Mouse (Mus musculus): ENCODE data around the gene Stk11ip. TPM values are rescaled to one million over a fixed set of nuclear protein-coding genes. Genes with fewer than 3 reads are reported as not detected.

Gene Stk11ip
- polyA plus RNA-seq, 1 experiment from 2014 or later = 11.8 TPM

DNA sequence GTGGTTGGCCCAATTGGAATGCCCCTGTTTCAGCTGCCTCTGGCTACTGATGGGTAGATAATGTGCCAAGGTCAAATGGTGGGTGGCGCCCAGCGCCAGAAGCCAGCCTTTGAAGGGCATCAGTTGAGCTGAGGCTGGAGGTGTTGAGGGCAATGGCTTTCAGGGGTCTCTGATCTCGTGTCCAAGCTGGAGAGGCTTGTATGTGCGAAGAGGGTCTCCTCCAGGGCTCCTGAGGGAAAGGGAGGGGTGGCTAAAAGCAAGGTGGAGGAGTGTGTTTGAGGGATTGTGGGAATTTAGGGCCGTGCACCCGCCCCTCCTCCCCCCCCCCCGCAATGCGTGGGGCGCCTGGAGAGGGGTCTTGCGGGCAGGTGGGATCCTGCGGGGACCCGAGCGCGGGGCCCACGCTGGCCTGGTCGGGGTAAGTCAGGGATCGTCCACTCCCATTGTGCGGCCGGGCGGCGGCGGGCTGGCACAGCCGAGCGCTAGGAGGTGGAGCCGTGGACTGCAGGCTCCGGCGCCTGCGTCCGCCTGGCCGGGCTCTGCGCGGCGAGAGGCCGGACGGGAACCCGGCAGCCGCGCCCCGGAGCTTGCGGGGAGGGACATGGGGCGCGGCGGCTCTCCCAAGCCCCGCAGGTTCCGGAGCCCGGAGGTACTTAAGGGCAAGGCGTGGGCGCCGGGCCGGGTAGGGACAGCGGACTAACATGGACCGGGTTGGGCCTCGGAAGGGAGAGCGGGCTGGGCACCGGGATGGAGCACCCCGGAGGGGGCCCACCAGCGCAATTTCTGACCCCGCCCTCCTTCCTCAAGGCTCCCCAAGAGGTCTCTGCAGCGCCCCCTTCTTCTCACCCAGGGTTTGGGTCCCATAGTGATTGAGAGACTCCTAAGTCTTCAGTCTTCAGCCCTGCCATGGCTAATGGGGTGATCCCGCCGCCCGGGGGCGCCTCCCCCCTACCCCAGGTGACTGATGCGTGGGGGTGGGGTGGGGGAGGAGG lies 24.9 kb downstream of the Stk11ip start, which contains the start of gene Slc4a3:
TSS of gene Slc4a3 (plus strand) at position 302 of the 992 bp plus-strand sequence.
- Histone ChIP-seq H3K27me3 (ENCODE audit: control insufficient read depth, insufficient read depth, low read length) (no peaks in the 10 kb centered on the region), H3K4me3 (ENCODE audit: control insufficient read depth in 1 of 2, insufficient read depth in 1 of 2, low read depth in 1 of 2, low read length in 2 of 2) (peak within 1 kb of the TSS; percentile 54 to 74), H3K9me3 (ENCODE audit: control insufficient read depth, low read length) (no peaks in the 10 kb centered on the region), H3K9ac (ENCODE audit: low read length) (peak within 1 kb of the TSS; percentile 79), H3K27ac (replicated peaks in 1 of 2; ENCODE audit: control insufficient read depth in 1 of 2, insufficient read depth in 1 of 2, low read depth in 2 of 2, low read length in 2 of 2) (peak within 1 kb of the TSS; percentile 76 to 88), H3K4me1 (ENCODE audit: control insufficient read depth in 2 of 2, insufficient read depth in 2 of 2, low read length in 2 of 2) (peaks cover 22 to 35% of the 10 kb centered on the region in 2 experiments), H3K36me3 (ENCODE audit: control insufficient read depth, insufficient read depth, low read length) (peaks cover 21% of the 10 kb centered on the region), H3K4me2 (ENCODE audit: low read length) (peak within 1 kb of the TSS; percentile 78)
- 1% methylated on average over 48 of the region's 64 CpGs for WGBS
- peak; percentile 71 for ATAC-seq (ENCODE audit: insufficient number of reproducible peaks, insufficient read depth, low FRiP score, low read depth)

DNA sequence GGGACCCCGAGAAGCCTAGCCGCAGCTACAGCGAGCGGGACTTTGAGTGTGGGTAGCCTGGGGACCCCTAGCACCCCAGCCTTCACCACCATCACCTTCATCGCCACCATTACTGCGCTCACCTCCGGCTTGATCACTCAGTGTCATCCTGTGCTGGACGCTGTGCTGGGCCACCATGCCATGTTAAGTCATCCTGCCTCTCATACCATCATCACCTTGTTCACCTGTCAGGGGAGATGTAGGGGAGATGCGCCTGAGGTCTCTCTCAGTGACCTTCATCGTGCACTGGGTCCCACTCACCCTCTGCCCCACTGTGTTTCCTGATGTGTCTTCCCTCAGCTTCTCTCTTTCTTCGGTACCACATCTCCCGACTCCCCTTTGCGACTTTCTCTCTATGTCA lies 26.0 kb downstream of the Stk11ip start:
- Histone ChIP-seq H3K9ac (ENCODE audit: low read length) (peak overlapping the region; percentile 79; the same call in 1 of the 2 replicates), H3K27ac (replicated peaks in 1 of 2; ENCODE audit: control insufficient read depth in 1 of 2, insufficient read depth in 1 of 2, low read depth in 2 of 2, low read length in 2 of 2) (peak overlapping the region in 1 of 2 experiments; percentile 88; a peak in 2 of 4 replicates), H3K9me3 (ENCODE audit: control insufficient read depth, low read length) (no peaks in the 10 kb centered on the region), H3K4me3 (ENCODE audit: control insufficient read depth in 1 of 2, insufficient read depth in 1 of 2, low read depth in 1 of 2, low read length in 2 of 2) (peak overlapping the region in 1 of 2 experiments; percentile 54; a peak in 1 of 4 replicates), H3K4me1 (ENCODE audit: control insufficient read depth in 2 of 2, insufficient read depth in 2 of 2, low read length in 2 of 2) (peaks cover 22 to 35% of the 10 kb centered on the region in 2 experiments), H3K36me3 (ENCODE audit: control insufficient read depth, insufficient read depth, low read length) (peaks cover 32% of the 10 kb centered on the region), H3K27me3 (ENCODE audit: control insufficient read depth, insufficient read depth, low read length) (no peaks in the 10 kb centered on the region), H3K4me2 (ENCODE audit: low read length) (peak overlapping the region; percentile 78)
- ATAC-seq (ENCODE audit: insufficient number of reproducible peaks, insufficient read depth, low FRiP score, low read depth) = no peak
- WGBS = 93% methylated on average over 13 of the region's 13 CpGs

DNA sequence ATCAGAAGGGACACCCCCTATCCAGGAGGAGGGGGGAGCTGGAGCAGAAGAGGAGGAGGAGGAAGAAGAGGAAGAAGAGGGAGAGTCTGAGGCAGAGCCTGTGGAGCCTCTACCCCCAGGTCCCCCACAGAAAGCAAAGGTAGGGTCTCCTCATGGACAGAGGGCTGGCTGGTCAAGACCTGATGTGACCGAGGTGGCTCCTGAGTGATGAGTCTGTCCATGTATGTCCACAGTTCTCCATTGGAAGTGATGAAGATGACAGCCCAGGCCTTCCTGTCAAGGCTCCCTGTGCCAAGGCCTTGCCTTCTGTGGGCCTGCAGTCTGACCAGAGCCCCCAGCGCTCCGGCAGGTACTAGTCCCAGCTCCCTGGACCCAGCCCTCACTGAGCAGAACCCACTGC lies 26.8 kb downstream of the Stk11ip start:
- Histone ChIP-seq H3K27ac (replicated peaks in 1 of 2; ENCODE audit: control insufficient read depth in 1 of 2, insufficient read depth in 1 of 2, low read depth in 2 of 2, low read length in 2 of 2) (0 out of 4 replicates have a peak overlapping the region, but pooled peaks of 1 of the 2 experiments have one; percentile 64), H3K9me3 (ENCODE audit: control insufficient read depth, low read length) (no peaks in the 10 kb centered on the region), H3K4me1 (ENCODE audit: control insufficient read depth in 2 of 2, insufficient read depth in 2 of 2, low read length in 2 of 2) (peaks cover 22 to 35% of the 10 kb centered on the region in 2 experiments), H3K36me3 (ENCODE audit: control insufficient read depth, insufficient read depth, low read length) (peaks cover 39% of the 10 kb centered on the region), H3K4me3 (ENCODE audit: control insufficient read depth in 1 of 2, insufficient read depth in 1 of 2, low read depth in 1 of 2, low read length in 2 of 2) (no peak overlapping the region), H3K4me2 (ENCODE audit: low read length) (no peak overlapping the region), H3K9ac (ENCODE audit: low read length) (no peak overlapping the region), H3K27me3 (ENCODE audit: control insufficient read depth, insufficient read depth, low read length) (no peaks in the 10 kb centered on the region)
- no peak for ATAC-seq (ENCODE audit: insufficient number of reproducible peaks, insufficient read depth, low FRiP score, low read depth)
- 89% methylated on average over 3 of the region's 3 CpGs for WGBS

DNA sequence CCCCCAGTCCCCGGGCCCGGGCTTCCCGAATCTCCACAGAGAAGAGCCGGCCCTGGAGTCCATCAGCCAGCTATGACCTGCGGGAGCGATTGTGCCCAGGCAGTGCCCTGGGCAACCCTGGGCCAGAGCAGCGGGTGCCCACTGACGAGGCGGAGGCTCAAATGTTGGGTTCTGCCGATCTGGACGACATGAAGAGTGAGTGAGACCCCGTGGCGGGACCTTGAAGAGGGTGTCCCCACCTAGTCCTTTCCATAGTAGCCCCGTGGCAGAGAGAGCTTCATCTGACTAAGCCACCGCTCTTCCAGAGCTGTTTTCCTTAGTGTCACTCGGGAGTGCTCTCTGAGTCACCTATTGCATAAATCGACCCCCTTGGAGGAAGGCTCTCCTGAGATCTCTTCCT lies 27.5 kb downstream of the Stk11ip start:
- WGBS = 85% methylated on average over 17 of the region's 17 CpGs
- Histone ChIP-seq H3K27ac (replicated peaks in 1 of 2; ENCODE audit: control insufficient read depth in 1 of 2, insufficient read depth in 1 of 2, low read depth in 2 of 2, low read length in 2 of 2) (peak overlapping the region in 1 of 2 experiments; percentile 64; a peak in 2 of 4 replicates), H3K9ac (ENCODE audit: low read length) (peak overlapping the region; percentile 50; the same call in 1 of the 2 replicates), H3K4me3 (ENCODE audit: control insufficient read depth in 1 of 2, insufficient read depth in 1 of 2, low read depth in 1 of 2, low read length in 2 of 2) (no peak overlapping the region), H3K4me2 (ENCODE audit: low read length) (peak overlapping the region; percentile 29; the same call in 1 of the 2 replicates), H3K36me3 (ENCODE audit: control insufficient read depth, insufficient read depth, low read length) (peaks cover 47% of the 10 kb centered on the region), H3K27me3 (ENCODE audit: control insufficient read depth, insufficient read depth, low read length) (no peaks in the 10 kb centered on the region), H3K9me3 (ENCODE audit: control insufficient read depth, low read length) (no peaks in the 10 kb centered on the region), H3K4me1 (ENCODE audit: control insufficient read depth in 2 of 2, insufficient read depth in 2 of 2, low read length in 2 of 2) (peaks cover 22 to 35% of the 10 kb centered on the region in 2 experiments)
- no peak for ATAC-seq (ENCODE audit: insufficient number of reproducible peaks, insufficient read depth, low FRiP score, low read depth)

DNA sequence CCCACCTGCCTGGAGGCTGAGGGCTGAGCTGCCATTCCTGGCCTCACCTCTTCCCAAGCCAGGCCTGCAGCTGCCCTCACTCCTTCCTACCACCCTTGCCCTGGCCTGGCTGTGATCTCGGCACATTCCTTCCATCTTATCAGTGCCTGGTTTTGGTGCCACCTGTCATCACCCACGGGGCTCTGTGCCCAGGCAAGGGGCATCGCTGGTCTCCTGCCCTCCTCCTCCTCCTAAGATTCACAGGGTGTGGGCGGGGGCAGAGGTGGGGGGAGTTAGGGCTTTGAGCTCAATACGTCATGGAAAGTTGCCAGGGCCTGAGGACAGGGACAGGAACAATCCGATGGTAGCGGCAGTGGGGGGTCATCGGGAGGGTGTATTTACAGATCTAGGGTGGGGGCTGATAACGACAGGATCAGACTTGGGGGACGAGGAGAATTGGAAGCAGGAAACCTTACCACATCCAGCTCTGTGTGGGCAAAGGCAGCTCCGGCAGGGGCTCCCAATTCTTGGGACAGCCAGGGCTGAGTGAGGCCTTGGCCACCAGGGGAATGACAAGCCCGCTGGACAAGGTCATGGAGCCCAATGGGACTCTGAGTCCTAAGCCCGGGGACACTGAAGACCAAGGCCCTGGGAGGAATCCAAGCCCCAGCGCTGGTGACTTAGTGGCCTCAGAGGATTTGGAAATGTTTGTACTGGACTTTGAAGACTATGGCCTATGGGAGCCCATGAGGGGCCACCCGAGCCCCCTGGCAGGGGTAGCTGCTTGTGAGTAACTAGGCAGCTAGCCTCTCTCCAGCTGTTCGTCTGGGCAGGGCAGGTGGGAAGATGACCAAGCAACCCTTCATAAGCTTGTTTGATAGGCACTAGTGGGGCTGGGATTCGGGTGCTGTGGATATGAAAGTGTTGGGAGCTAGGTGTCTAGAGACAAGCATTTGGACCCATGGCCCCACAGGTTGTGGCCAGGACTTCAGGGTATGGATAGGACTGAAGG lies 28.3 kb downstream of the Stk11ip start:
- ATAC-seq (ENCODE audit: insufficient number of reproducible peaks, insufficient read depth, low FRiP score, low read depth) = no peak

DNA sequence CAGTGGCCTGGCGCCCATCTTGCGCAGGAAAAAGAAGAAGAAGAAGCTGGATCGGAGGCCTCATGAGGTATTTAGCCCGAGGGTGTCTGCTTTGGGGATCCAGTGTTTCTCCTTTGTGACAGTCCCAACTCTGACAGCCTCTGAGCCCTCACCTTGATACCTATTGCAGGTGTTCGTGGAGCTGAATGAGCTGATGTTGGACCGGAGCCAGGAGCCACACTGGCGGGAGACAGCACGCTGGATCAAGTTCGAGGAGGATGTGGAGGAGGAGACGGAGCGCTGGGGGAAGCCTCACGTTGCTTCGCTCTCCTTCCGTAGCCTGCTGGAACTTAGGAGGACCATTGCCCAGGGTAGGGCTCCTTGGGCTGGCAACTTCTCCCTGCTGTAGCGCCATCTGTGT lies 29.3 kb downstream of the Stk11ip start:
- H3K4me2 ChIP-seq (ENCODE audit: low read length) = no peak overlapping the region
- 80% methylated on average over 15 of the region's 15 CpGs for WGBS

More for the DNA sequence above, 28.3 kb downstream of the Stk11ip start:
- 47% methylated on average over 17 of the region's 17 CpGs for WGBS
- Histone ChIP-seq H3K9ac (ENCODE audit: low read length) (peak overlapping the region; percentile 50; the same call in 1 of the 2 replicates), H3K27me3 (ENCODE audit: control insufficient read depth, insufficient read depth, low read length) (no peaks in the 10 kb centered on the region), H3K4me2 (ENCODE audit: low read length) (peak overlapping the region; percentile 29), H3K9me3 (ENCODE audit: control insufficient read depth, low read length) (no peaks in the 10 kb centered on the region), H3K4me1 (ENCODE audit: control insufficient read depth in 2 of 2, insufficient read depth in 2 of 2, low read length in 2 of 2) (peaks cover 22 to 35% of the 10 kb centered on the region in 2 experiments), H3K36me3 (ENCODE audit: control insufficient read depth, insufficient read depth, low read length) (peaks cover 54% of the 10 kb centered on the region), H3K4me3 (ENCODE audit: control insufficient read depth in 1 of 2, insufficient read depth in 1 of 2, low read depth in 1 of 2, low read length in 2 of 2) (no peak overlapping the region), H3K27ac (replicated peaks in 1 of 2; ENCODE audit: control insufficient read depth in 1 of 2, insufficient read depth in 1 of 2, low read depth in 2 of 2, low read length in 2 of 2) (peak overlapping the region; percentile 35 to 64; a peak in 3 of 4 replicates)

DNA sequence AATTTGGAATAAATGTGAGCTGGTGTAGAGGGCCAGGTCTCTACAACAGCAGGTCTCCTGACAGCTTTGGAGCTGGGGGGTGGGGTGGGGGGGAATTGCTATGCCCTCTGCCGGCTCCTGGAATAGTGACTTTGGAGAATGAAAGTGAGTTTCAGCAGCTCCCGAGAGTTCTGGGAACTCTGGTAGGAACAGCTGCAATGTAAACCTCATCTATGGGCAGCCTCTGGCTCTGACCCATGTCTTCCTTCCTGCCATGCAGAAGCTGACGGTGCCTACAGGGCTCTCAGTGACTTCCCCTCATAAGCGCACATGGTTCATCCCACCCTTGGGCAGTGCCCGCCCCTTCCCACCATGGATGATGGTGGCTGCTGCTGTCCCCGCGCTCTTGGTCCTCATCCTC lies 34.4 kb downstream of the Stk11ip start:
- Histone ChIP-seq H3K9ac (ENCODE audit: low read length) (no peak overlapping the region), H3K27ac (replicated peaks in 1 of 2; ENCODE audit: control insufficient read depth in 1 of 2, insufficient read depth in 1 of 2, low read depth in 2 of 2, low read length in 2 of 2) (no peak overlapping the region), H3K4me2 (ENCODE audit: low read length) (no peak overlapping the region), H3K27me3 (ENCODE audit: control insufficient read depth, insufficient read depth, low read length) (0 out of 2 replicates have a peak, but pooled peaks cover 3% of the 10 kb centered on the region), H3K4me1 (ENCODE audit: control insufficient read depth in 2 of 2, insufficient read depth in 2 of 2, low read length in 2 of 2) (peaks cover 10 to 21% of the 10 kb centered on the region in 2 experiments), H3K9me3 (ENCODE audit: control insufficient read depth, low read length) (no peaks in the 10 kb centered on the region), H3K4me3 (ENCODE audit: control insufficient read depth in 1 of 2, insufficient read depth in 1 of 2, low read depth in 1 of 2, low read length in 2 of 2) (no peak overlapping the region), H3K36me3 (ENCODE audit: control insufficient read depth, insufficient read depth, low read length) (peaks cover 80% of the 10 kb centered on the region)
- WGBS = 84% methylated on average over 7 of the region's 7 CpGs
- no peak for ATAC-seq (ENCODE audit: insufficient number of reproducible peaks, insufficient read depth, low FRiP score, low read depth)

More for the DNA sequence above, 29.3 kb downstream of the Stk11ip start:
- no peaks in the 10 kb centered on the region for H3K27me3 ChIP-seq (ENCODE audit: control insufficient read depth, insufficient read depth, low read length)
- H3K9me3 ChIP-seq (ENCODE audit: control insufficient read depth, low read length) = no peaks in the 10 kb centered on the region
- ATAC-seq (ENCODE audit: insufficient number of reproducible peaks, insufficient read depth, low FRiP score, low read depth) = no peak
- H3K36me3 ChIP-seq (ENCODE audit: control insufficient read depth, insufficient read depth, low read length) = peaks cover 64% of the 10 kb centered on the region
- H3K27ac ChIP-seq (replicated peaks in 1 of 2; ENCODE audit: control insufficient read depth in 1 of 2, insufficient read depth in 1 of 2, low read depth in 2 of 2, low read length in 2 of 2) = no peak overlapping the region
- no peak overlapping the region for H3K9ac ChIP-seq (ENCODE audit: low read length)
- peaks cover 19 to 31% of the 10 kb centered on the region in 2 experiments for H3K4me1 ChIP-seq (ENCODE audit: control insufficient read depth in 2 of 2, insufficient read depth in 2 of 2, low read length in 2 of 2)
- no peak overlapping the region for H3K4me3 ChIP-seq (ENCODE audit: control insufficient read depth in 1 of 2, insufficient read depth in 1 of 2, low read depth in 1 of 2, low read length in 2 of 2)

Data from heart, embryonic 14.5 days (tissue).